In the genomic region with DNA sequence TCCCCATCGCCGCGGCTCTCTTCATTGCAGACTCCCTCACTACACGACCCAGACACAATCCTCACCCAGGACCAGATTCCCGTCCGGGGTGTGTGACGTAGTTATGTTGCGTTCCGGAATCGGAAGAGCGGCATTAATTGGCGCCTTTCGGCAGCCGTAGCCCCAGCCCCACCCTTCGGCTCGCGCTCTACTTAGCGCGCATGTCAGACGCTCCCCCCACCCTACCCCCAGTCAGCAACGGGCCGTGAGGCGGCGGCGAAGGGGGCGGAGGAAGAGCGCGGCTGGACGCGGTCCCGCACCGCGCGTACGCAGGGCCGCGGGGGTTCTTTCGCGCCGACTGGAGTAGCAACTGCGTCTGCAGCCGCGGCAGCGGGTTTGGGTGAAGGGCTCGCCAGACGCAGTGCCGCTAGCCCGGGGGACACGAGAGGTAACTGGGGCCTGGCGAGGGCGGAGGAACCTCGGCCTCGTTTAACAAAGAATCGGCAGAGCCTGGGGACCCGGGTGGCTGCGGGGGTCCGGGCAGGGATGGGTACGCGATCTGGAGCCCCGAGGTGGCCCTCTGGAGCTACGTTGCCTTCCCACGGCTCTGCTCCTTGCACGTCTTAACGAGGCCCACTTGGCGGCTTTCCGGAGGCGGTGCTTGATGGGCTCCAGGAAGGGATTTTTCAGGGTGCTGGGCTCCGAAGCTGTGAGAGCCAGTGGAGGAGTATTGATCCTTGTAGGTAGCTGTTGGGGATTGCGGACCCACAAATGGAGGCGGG, we compare ENCODE assay signal across 8 mouse cellular contexts. TPM values are rescaled to one million over a fixed set of nuclear protein-coding genes. Genes with fewer than 3 reads are reported as not detected.
A peak's percentile ranks its signal among the peaks of the same experiment; 100 is the strongest.
DNase-seq lines count a peak whose midpoint lies in the region; ATAC-seq lines count a peak whose summit lies in the region.

A gene (plus strand): TSS at position 197 of the 761 bp plus-strand sequence.

- peak within 1 kb of the TSS; percentile 98 for H3K27ac ChIP-seq in hindbrain, embryonic 14.5 days

- peak within 1 kb of the TSS; percentile 99 for H3K4me3 ChIP-seq in hindbrain, embryonic 14.5 days (replicated peaks; ENCODE audit: low read length)

- under 1% methylated on average over 70 of the region's 70 CpGs for WGBS in hindbrain, embryonic 14.5 days

- peak within 1 kb of the TSS; percentile 77 for H3K4me2 ChIP-seq in hindbrain, embryonic 14.5 days (replicated peaks)

- H3K9me3 ChIP-seq in hindbrain, embryonic 14.5 days (ENCODE audit: control insufficient read depth, low read length): no peaks in the 10 kb centered on the region

- peak; percentile 96 for ATAC-seq in hindbrain, embryonic 14.5 days (ENCODE audit: low FRiP score)

- DNase-seq in R1 (ENCODE audit: low read depth, low spot score): peak; percentile 96
- peak; percentile 95 to 97 for DNase-seq in cerebellum, postnatal 25 days
- DNase-seq in frontal cortex, postnatal 25 days (ENCODE audit: low spot score in 2 of 2): peak; percentile 75 to 86
- DNase-seq in hindbrain, embryonic 14.5 days (ENCODE audit: low spot score): peak; percentile 99
- DNase-seq in layer of hippocampus, postnatal 36 days: peak; percentile 89 to 92
- peak; percentile 94 for DNase-seq in lung, postnatal 36 days
- DNase-seq in retina, postnatal 1 day: peak; percentile 98
- DNase-seq in urinary bladder, adult 18-20 months (ENCODE audit: low spot score in 2 of 2): peak; percentile 79 to 87

- peaks cover 13% of the 10 kb centered on the region for H3K36me3 ChIP-seq in hindbrain, embryonic 14.5 days (replicated peaks; ENCODE audit: control insufficient read depth, insufficient read depth)

- peak within 1 kb of the TSS; percentile 99 for H3K9ac ChIP-seq in hindbrain, embryonic 14.5 days

- peaks cover 31% of the 10 kb centered on the region for H3K4me1 ChIP-seq in hindbrain, embryonic 14.5 days (replicated peaks; ENCODE audit: control insufficient read depth, insufficient read depth, low read length)

- H3K27me3 ChIP-seq in hindbrain, embryonic 14.5 days (ENCODE audit: control insufficient read depth, insufficient read depth, low read length): no peaks in the 10 kb centered on the region

RNA-seq across cellular contexts. Expression of the gene that starts here (rescaled TPM):
- 78.0 and 82.2 TPM in 2 replicates for polyA plus RNA-seq in hindbrain, embryonic 14.5 days (2014; fragmentation: Nextera tagmentation; extraction: Ambion mirVana)
- 10 to 100 TPM; 69.9 to 70.9 TPM for total RNA-seq in layer of hippocampus, postnatal 36 days (2021)

Comparison
In these comparisons a context has a peak if more than half of its experiments do, and no peak if none do; other contexts are left out.
1. Peak in every context shown above with its lines: DNase-seq, ATAC-seq, H3K4me3 ChIP-seq and H3K27ac ChIP-seq.